Mouse (Mus musculus): Measurements from ENCODE around the gene Dgkh. TPM values are rescaled to one million over a fixed set of nuclear protein-coding genes. Genes with fewer than 3 reads are reported as not detected.

Gene Dgkh
- polyA plus RNA-seq, 1 experiment from 2014 or later, result 2.8 TPM

DNA sequence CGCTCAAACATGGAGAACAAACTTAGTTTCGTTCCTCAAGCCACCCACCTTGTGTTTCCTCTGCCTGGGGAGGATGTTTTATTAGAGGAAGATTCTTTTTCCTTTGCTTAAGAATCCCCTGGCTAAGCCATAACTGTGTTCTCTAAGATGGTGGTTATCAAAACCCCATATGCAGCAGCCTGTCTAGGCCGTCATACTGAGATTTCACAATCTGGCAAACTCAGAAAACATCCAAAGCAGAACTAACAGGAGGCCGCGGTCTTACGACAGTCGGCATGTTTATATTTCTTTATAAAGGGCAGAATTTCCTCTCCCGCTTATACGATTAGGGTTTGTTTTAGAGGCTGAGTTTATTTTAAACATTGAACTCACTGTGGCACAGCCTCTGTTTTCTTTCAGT lies 31.5 kb downstream of the Dgkh start:
- H3K4me1 ChIP-seq (ENCODE audit: control insufficient read depth in 2 of 2, insufficient read depth in 2 of 2, low read length in 2 of 2), result no peaks in the 10 kb centered on the region
- H3K27ac ChIP-seq (replicated peaks in 1 of 2; ENCODE audit: control insufficient read depth in 1 of 2, insufficient read depth in 1 of 2, low read depth in 2 of 2, low read length in 2 of 2), result no peak overlapping the region
- H3K36me3 ChIP-seq (ENCODE audit: control insufficient read depth, insufficient read depth, low read length), result no peaks in the 10 kb centered on the region
- no peak overlapping the region for H3K4me2 ChIP-seq (ENCODE audit: low read length)
- no peak overlapping the region for H3K9ac ChIP-seq (ENCODE audit: low read length)
- no peaks in the 10 kb centered on the region for H3K27me3 ChIP-seq (ENCODE audit: control insufficient read depth, insufficient read depth, low read length)
- 0 out of 2 replicates have a peak, but pooled peaks cover 4% of the 10 kb centered on the region for H3K9me3 ChIP-seq (ENCODE audit: control insufficient read depth, low read length)
- WGBS, result 81% methylated on average over 9 of the region's 9 CpGs
- no peak overlapping the region for H3K4me3 ChIP-seq (ENCODE audit: control insufficient read depth in 1 of 2, insufficient read depth in 1 of 2, low read depth in 1 of 2, low read length in 2 of 2)
- no peak for ATAC-seq (ENCODE audit: insufficient number of reproducible peaks, insufficient read depth, low FRiP score, low read depth)

DNA sequence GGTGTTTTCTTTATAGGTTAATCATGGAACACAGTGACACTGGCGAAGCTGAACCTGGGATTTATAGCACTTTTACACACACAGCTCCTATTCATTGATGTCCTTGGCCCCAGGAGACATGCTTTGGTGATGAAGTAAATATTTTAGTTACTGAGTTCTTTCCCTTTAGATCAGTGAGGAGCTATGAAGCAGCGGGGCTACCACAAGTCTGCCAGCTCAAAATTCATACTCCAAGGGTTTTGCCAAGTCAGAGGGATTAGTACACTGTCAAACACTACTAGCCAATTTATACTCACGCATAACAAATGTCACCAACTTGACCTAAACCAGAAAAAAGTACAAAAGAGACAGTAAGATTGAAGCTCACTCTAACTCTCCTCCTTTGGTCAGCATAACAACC lies 32.9 kb downstream of the Dgkh start:
- H3K27me3 ChIP-seq (ENCODE audit: control insufficient read depth, insufficient read depth, low read length), result no peaks in the 10 kb centered on the region
- 91% methylated on average over 3 of the region's 3 CpGs for WGBS

DNA sequence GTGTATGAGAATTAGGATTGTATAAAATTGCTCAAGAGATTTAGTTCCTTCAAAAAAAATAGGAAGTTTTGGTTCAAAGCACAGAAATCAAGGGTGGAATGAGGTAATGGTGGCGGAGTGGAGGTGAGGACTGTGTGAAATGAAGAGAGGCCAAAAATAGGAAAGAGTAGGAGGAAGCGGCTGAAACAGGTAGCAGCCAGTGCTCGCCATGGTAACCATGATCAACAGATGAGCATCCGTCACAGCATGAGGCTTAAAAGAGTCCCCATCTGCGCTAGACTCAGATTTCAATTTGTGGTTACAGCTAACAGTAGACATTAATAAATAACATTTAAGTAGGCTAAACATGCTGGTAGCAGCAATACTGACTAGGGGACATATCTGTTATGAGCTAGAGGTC lies 33.4 kb downstream of the Dgkh start:
- no peaks in the 10 kb centered on the region for H3K4me1 ChIP-seq (ENCODE audit: control insufficient read depth in 2 of 2, insufficient read depth in 2 of 2, low read length in 2 of 2)
- H3K9ac ChIP-seq (ENCODE audit: low read length), result no peak overlapping the region
- no peaks in the 10 kb centered on the region for H3K36me3 ChIP-seq (ENCODE audit: control insufficient read depth, insufficient read depth, low read length)
- 85% methylated on average over 5 of the region's 5 CpGs for WGBS
- no peak for ATAC-seq (ENCODE audit: insufficient number of reproducible peaks, insufficient read depth, low FRiP score, low read depth)
- H3K9me3 ChIP-seq (ENCODE audit: control insufficient read depth, low read length), result 0 out of 2 replicates have a peak, but pooled peaks cover 4% of the 10 kb centered on the region
- no peak overlapping the region for H3K4me2 ChIP-seq (ENCODE audit: low read length)
- no peak overlapping the region for H3K27ac ChIP-seq (replicated peaks in 1 of 2; ENCODE audit: control insufficient read depth in 1 of 2, insufficient read depth in 1 of 2, low read depth in 2 of 2, low read length in 2 of 2)
- no peak overlapping the region for H3K4me3 ChIP-seq (ENCODE audit: control insufficient read depth in 1 of 2, insufficient read depth in 1 of 2, low read depth in 1 of 2, low read length in 2 of 2)
- H3K27me3 ChIP-seq (ENCODE audit: control insufficient read depth, insufficient read depth, low read length), result no peaks in the 10 kb centered on the region

More for the DNA sequence above, 32.9 kb downstream of the Dgkh start:
- Histone ChIP-seq H3K4me2 (ENCODE audit: low read length) (no peak overlapping the region), H3K9me3 (ENCODE audit: control insufficient read depth, low read length) (0 out of 2 replicates have a peak, but pooled peaks cover 4% of the 10 kb centered on the region), H3K36me3 (ENCODE audit: control insufficient read depth, insufficient read depth, low read length) (no peaks in the 10 kb centered on the region), H3K4me3 (ENCODE audit: control insufficient read depth in 1 of 2, insufficient read depth in 1 of 2, low read depth in 1 of 2, low read length in 2 of 2) (no peak overlapping the region), H3K27ac (replicated peaks in 1 of 2; ENCODE audit: control insufficient read depth in 1 of 2, insufficient read depth in 1 of 2, low read depth in 2 of 2, low read length in 2 of 2) (no peak overlapping the region), H3K4me1 (ENCODE audit: control insufficient read depth in 2 of 2, insufficient read depth in 2 of 2, low read length in 2 of 2) (no peaks in the 10 kb centered on the region), H3K9ac (ENCODE audit: low read length) (no peak overlapping the region)
- no peak for ATAC-seq (ENCODE audit: insufficient number of reproducible peaks, insufficient read depth, low FRiP score, low read depth)

DNA sequence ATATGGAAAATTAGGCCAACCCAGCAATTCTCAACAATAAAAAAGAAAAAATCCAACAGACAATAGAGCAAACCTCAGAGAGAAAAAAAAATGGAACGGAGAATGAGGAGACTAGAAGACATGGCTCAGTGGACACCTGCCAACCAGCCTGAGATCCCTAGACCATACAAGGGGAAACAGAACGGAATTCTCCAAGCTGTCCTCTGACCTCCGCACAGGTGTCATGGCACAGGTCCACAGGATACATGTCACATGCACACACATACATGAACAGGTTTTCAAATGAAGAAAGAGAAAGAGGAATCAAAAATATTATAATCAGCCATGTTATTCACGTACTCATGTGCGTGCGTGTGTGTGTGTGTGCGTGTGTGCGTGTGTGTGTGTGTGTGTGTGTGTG lies 38.5 kb downstream of the Dgkh start:
- ATAC-seq (ENCODE audit: insufficient number of reproducible peaks, insufficient read depth, low FRiP score, low read depth), result no peak
- WGBS, result 91% methylated on average over 8 of the region's 8 CpGs
- Histone ChIP-seq H3K4me3 (ENCODE audit: control insufficient read depth in 1 of 2, insufficient read depth in 1 of 2, low read depth in 1 of 2, low read length in 2 of 2) (no peak overlapping the region), H3K9me3 (ENCODE audit: control insufficient read depth, low read length) (0 out of 2 replicates have a peak, but pooled peaks cover 4% of the 10 kb centered on the region), H3K36me3 (ENCODE audit: control insufficient read depth, insufficient read depth, low read length) (no peaks in the 10 kb centered on the region), H3K27me3 (ENCODE audit: control insufficient read depth, insufficient read depth, low read length) (no peaks in the 10 kb centered on the region), H3K4me1 (ENCODE audit: control insufficient read depth in 2 of 2, insufficient read depth in 2 of 2, low read length in 2 of 2) (no peaks in the 10 kb centered on the region), H3K4me2 (ENCODE audit: low read length) (no peak overlapping the region), H3K9ac (ENCODE audit: low read length) (no peak overlapping the region), H3K27ac (replicated peaks in 1 of 2; ENCODE audit: control insufficient read depth in 1 of 2, insufficient read depth in 1 of 2, low read depth in 2 of 2, low read length in 2 of 2) (no peak overlapping the region)

DNA sequence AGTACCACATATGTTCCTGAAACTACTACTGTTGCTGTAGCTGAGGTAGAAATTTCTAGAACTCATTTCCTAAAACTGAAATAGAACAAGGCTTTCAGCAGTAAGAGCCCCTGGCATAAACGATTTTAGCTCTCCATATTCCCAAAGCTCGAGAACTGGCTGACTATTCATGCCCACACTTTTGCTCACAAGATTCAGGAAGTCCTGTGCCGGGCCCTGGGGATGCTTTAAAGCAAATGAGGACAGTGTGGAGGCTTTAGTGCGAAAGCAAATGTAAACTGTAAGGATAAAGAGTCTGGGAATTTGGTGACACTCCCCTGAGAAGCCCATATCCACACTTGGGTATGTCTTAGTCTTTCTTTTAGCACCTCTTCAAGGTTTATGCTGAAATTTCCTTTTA lies 40.0 kb downstream of the Dgkh start:
- Histone ChIP-seq H3K36me3 (ENCODE audit: control insufficient read depth, insufficient read depth, low read length) (no peaks in the 10 kb centered on the region), H3K4me1 (ENCODE audit: control insufficient read depth in 2 of 2, insufficient read depth in 2 of 2, low read length in 2 of 2) (no peaks in the 10 kb centered on the region), H3K9ac (ENCODE audit: low read length) (no peak overlapping the region), H3K4me2 (ENCODE audit: low read length) (no peak overlapping the region), H3K27me3 (ENCODE audit: control insufficient read depth, insufficient read depth, low read length) (no peaks in the 10 kb centered on the region), H3K4me3 (ENCODE audit: control insufficient read depth in 1 of 2, insufficient read depth in 1 of 2, low read depth in 1 of 2, low read length in 2 of 2) (no peak overlapping the region), H3K9me3 (ENCODE audit: control insufficient read depth, low read length) (no peaks in the 10 kb centered on the region), H3K27ac (replicated peaks in 1 of 2; ENCODE audit: control insufficient read depth in 1 of 2, insufficient read depth in 1 of 2, low read depth in 2 of 2, low read length in 2 of 2) (no peak overlapping the region)
- ATAC-seq (ENCODE audit: insufficient number of reproducible peaks, insufficient read depth, low FRiP score, low read depth), result no peak
- 55% methylated on average over 4 of the region's 4 CpGs for WGBS

DNA sequence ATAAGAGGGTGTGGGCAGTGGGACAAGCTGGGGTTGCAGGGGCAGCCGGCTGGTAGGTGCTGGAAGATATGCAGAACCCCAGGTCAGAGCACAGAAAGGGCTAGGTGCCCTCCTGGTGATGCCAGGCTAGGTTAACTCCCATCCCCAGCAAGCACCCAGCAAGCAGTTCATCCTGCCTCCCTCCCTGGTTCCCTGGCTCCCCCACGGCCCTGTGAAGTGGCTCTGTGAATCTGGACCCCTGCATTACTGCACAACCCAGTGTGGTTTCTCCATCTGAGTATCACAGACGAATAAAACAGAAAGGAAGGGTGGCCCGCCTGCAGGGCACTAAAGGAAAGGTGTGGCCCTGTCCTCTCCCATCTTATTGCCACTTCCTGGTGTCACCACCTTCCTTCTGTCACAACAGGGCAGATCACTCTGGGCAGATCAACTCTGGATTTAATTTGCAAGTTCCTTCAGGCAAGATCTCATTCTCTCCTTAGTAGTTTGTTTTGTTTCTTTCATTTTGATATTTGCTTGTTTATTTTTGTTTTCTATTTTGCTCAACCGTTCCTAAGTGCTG lies 40.6 kb downstream of the Dgkh start:
- Histone ChIP-seq H3K4me3 (ENCODE audit: control insufficient read depth in 1 of 2, insufficient read depth in 1 of 2, low read depth in 1 of 2, low read length in 2 of 2) (no peak overlapping the region), H3K27me3 (ENCODE audit: control insufficient read depth, insufficient read depth, low read length) (no peaks in the 10 kb centered on the region), H3K36me3 (ENCODE audit: control insufficient read depth, insufficient read depth, low read length) (no peaks in the 10 kb centered on the region), H3K9me3 (ENCODE audit: control insufficient read depth, low read length) (no peaks in the 10 kb centered on the region), H3K27ac (replicated peaks in 1 of 2; ENCODE audit: control insufficient read depth in 1 of 2, insufficient read depth in 1 of 2, low read depth in 2 of 2, low read length in 2 of 2) (no peak overlapping the region), H3K4me1 (ENCODE audit: control insufficient read depth in 2 of 2, insufficient read depth in 2 of 2, low read length in 2 of 2) (no peaks in the 10 kb centered on the region), H3K4me2 (ENCODE audit: low read length) (no peak overlapping the region), H3K9ac (ENCODE audit: low read length) (no peak overlapping the region)
- 54% methylated on average over 5 of the region's 5 CpGs for WGBS
- ATAC-seq (ENCODE audit: insufficient number of reproducible peaks, insufficient read depth, low FRiP score, low read depth), result no peak

DNA sequence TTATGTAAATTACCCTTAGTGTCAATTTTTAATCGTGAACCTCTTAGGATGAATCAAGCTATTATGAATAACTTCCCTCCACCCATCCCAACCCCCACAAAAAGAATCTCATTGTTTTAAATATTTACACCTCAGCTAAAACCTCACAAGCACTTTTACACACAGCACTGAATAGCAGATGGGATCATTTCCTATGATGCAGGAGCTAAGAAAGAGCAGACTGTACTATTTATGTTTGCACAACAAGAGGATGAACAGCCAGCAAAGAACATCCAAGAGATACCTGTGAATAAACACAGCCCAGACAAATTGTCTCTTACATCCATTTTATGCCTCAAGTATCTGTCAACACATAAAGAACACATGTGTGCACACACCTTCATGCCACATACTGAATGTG lies 41.7 kb downstream of the Dgkh start:
- no peaks in the 10 kb centered on the region for H3K36me3 ChIP-seq (ENCODE audit: control insufficient read depth, insufficient read depth, low read length)
- H3K27ac ChIP-seq (replicated peaks in 1 of 2; ENCODE audit: control insufficient read depth in 1 of 2, insufficient read depth in 1 of 2, low read depth in 2 of 2, low read length in 2 of 2), result no peak overlapping the region
- 71% methylated on average over 1 of the region's 1 CpGs for WGBS
- H3K9me3 ChIP-seq (ENCODE audit: control insufficient read depth, low read length), result no peaks in the 10 kb centered on the region
- H3K4me1 ChIP-seq (ENCODE audit: control insufficient read depth in 2 of 2, insufficient read depth in 2 of 2, low read length in 2 of 2), result no peaks in the 10 kb centered on the region
- H3K4me3 ChIP-seq (ENCODE audit: control insufficient read depth in 1 of 2, insufficient read depth in 1 of 2, low read depth in 1 of 2, low read length in 2 of 2), result no peak overlapping the region
- H3K9ac ChIP-seq (ENCODE audit: low read length), result no peak overlapping the region
- no peaks in the 10 kb centered on the region for H3K27me3 ChIP-seq (ENCODE audit: control insufficient read depth, insufficient read depth, low read length)
- ATAC-seq (ENCODE audit: insufficient number of reproducible peaks, insufficient read depth, low FRiP score, low read depth), result no peak
- H3K4me2 ChIP-seq (ENCODE audit: low read length), result no peak overlapping the region

DNA sequence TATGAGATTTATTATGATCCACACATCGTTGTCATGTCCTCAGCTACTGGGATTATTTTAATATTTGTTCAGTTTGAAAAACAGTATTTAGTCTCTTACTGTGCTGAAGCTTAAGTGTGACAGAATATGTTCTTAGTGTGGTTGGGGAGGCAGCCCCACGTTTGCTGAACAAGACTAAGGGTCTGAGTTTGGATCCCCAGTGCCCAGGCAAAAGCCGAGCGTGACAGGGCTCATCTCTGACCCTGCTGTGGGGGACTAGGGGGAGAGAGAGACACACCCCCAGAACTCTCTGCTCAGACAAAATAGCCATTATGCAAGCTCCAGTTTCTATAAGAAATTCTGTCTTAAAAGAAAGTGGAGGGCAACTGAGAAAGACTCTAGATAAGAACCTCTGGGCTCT lies 42.2 kb downstream of the Dgkh start:
- no peak overlapping the region for H3K4me3 ChIP-seq (ENCODE audit: control insufficient read depth in 1 of 2, insufficient read depth in 1 of 2, low read depth in 1 of 2, low read length in 2 of 2)
- no peaks in the 10 kb centered on the region for H3K9me3 ChIP-seq (ENCODE audit: control insufficient read depth, low read length)
- ATAC-seq (ENCODE audit: insufficient number of reproducible peaks, insufficient read depth, low FRiP score, low read depth), result no peak
- H3K27me3 ChIP-seq (ENCODE audit: control insufficient read depth, insufficient read depth, low read length), result no peaks in the 10 kb centered on the region
- H3K4me1 ChIP-seq (ENCODE audit: control insufficient read depth in 2 of 2, insufficient read depth in 2 of 2, low read length in 2 of 2), result no peaks in the 10 kb centered on the region
- WGBS, result 80% methylated on average over 4 of the region's 4 CpGs
- no peak overlapping the region for H3K4me2 ChIP-seq (ENCODE audit: low read length)
- no peak overlapping the region for H3K9ac ChIP-seq (ENCODE audit: low read length)
- H3K36me3 ChIP-seq (ENCODE audit: control insufficient read depth, insufficient read depth, low read length), result no peaks in the 10 kb centered on the region
- no peak overlapping the region for H3K27ac ChIP-seq (replicated peaks in 1 of 2; ENCODE audit: control insufficient read depth in 1 of 2, insufficient read depth in 1 of 2, low read depth in 2 of 2, low read length in 2 of 2)
